ENCODE assay signal across 17 mouse cellular contexts in genomic region chr7:127270256-127270655, GRCm38 (mm10). TPM values are rescaled to one million over a fixed set of nuclear protein-coding genes. Genes with fewer than 3 reads are reported as not detected.
DNase-seq lines count a peak whose midpoint lies in the region; ATAC-seq and TF ChIP-seq lines count a peak whose summit lies in the region.
"Had no signal": no experiment of that assay in that cellular context is flagged by ENCODE, and none has a peak within 500 bp of the region (broad histone marks: within the 10 kb centered on the region; RNA-seq: fewer than 3 reads in every experiment).

No protein-coding gene starts in this region.

- no peak overlapping the region for H3K4me3 ChIP-seq in liver, embryonic 13.5 days (replicated peaks)
- H3K4me3 ChIP-seq in liver, postnatal 0 days (ENCODE audit: low read depth, low read length): no peak overlapping the region
- H3K4me3 ChIP-seq in stomach, postnatal 0 days (ENCODE audit: low read depth, low read length): no peak overlapping the region
- H3K4me3 ChIP-seq: heart, embryonic 13.5 days; hindbrain, embryonic 10.5 days had no signal

- intact Hi-C loops in heart, postnatal 25 days (cut with DNase I): no loop called here

- H3K9me3 ChIP-seq in liver, embryonic 13.5 days (replicated peaks): no peaks in the 10 kb centered on the region
- H3K9me3 ChIP-seq in liver, postnatal 0 days (ENCODE audit: low read length): peaks cover 6% of the 10 kb centered on the region; the same call in 1 of the 2 replicates
- H3K9me3 ChIP-seq in stomach, postnatal 0 days (ENCODE audit: control insufficient read depth, low read length): no peaks in the 10 kb centered on the region
- H3K9me3 ChIP-seq: heart, embryonic 13.5 days had no signal

- whole genome bisulfite sequencing in liver, embryonic 13.5 days (ENCODE audit: insufficient replicate concordance): 59% methylated on average over 2 of the region's 2 CpGs
- 58% methylated on average over 2 of the region's 2 CpGs for WGBS in liver, postnatal 0 days (ENCODE audit: insufficient replicate concordance)
- WGBS in stomach, postnatal 0 days: 70% methylated on average over 2 of the region's 2 CpGs

- TF ChIP-seq EP300 in liver, postnatal 0 days (IDR thresholded peaks at IDR 0.05; ENCODE audit: low read depth): 0 out of 2 replicates have a peak, but pooled peaks have one; percentile 11
- TF ChIP-seq EP300 in stomach, postnatal 0 days (optimal IDR thresholded peaks at IDR 0.05): no peak

- H3K4me1 ChIP-seq in liver, embryonic 13.5 days (replicated peaks): peaks cover 45% of the 10 kb centered on the region
- H3K4me1 ChIP-seq in liver, postnatal 0 days (ENCODE audit: insufficient read depth): peaks cover 11% of the 10 kb centered on the region; the same call in 1 of the 2 replicates
- H3K4me1 ChIP-seq in stomach, postnatal 0 days (replicated peaks; ENCODE audit: control insufficient read depth, insufficient read depth): no peaks in the 10 kb centered on the region

- DNase-seq in liver, embryonic 13.5 days: no peak
- DNase-seq in liver (no peak), NIH3T3 (ENCODE audit: low read depth) (peak; percentile 51)
- peak; percentile 29 for DNase-seq in liver, postnatal 0 days
- no peak for DNase-seq in stomach, postnatal 0 days (ENCODE audit: low spot score)
- DNase-seq in heart, postnatal 25 days (ENCODE audit: low spot score): no peak
- no peak for DNase-seq in right cerebral cortex, adult 2 months (ENCODE audit: low spot score in 2 of 2)
- DNase-seq: cerebellum, adult 18-20 months; kidney, postnatal 36 days; left cerebral cortex, postnatal 4 days; lung, adult 18-20 months; retina, postnatal 1 day; thymus, postnatal 4 days had no signal

- H3K27ac ChIP-seq in liver, embryonic 13.5 days: no peak overlapping the region
- H3K27ac ChIP-seq in liver, postnatal 0 days (ENCODE audit: low read depth): peak overlapping the region; percentile 73
- no peak overlapping the region; the same call in 1 of the 2 replicates for H3K27ac ChIP-seq in stomach, postnatal 0 days (replicated peaks)
- H3K27ac ChIP-seq: heart, embryonic 13.5 days; hindbrain, embryonic 10.5 days had no signal

- TF ChIP-seq CTCF in liver, postnatal 0 days (IDR thresholded peaks at IDR 0.05; ENCODE audit: low read depth): no peak
- TF ChIP-seq CTCF in stomach, postnatal 0 days (IDR thresholded peaks at IDR 0.05; ENCODE audit: low read depth): no peak

- H3K27me3 ChIP-seq in liver, embryonic 13.5 days: no peaks in the 10 kb centered on the region
- H3K27me3 ChIP-seq in liver, postnatal 0 days (ENCODE audit: insufficient read depth, low read length): no peaks in the 10 kb centered on the region
- H3K27me3 ChIP-seq in stomach, postnatal 0 days (ENCODE audit: control insufficient read depth, insufficient read depth, low read length): no peaks in the 10 kb centered on the region
- H3K27me3 ChIP-seq: heart, embryonic 13.5 days had no signal

- H3K4me2 ChIP-seq in liver, embryonic 13.5 days: 0 out of 2 replicates have a peak overlapping the region, but pooled peaks have one; percentile 85
- peak overlapping the region; percentile 96; the same call in 1 of the 2 replicates for H3K4me2 ChIP-seq in liver, postnatal 0 days (ENCODE audit: low read depth, low read length)
- no peak overlapping the region for H3K4me2 ChIP-seq in stomach, postnatal 0 days (replicated peaks; ENCODE audit: low read depth)
- H3K4me2 ChIP-seq: heart, embryonic 13.5 days had no signal

- H3K9ac ChIP-seq in liver, embryonic 13.5 days: no peak overlapping the region
- H3K9ac ChIP-seq in liver, postnatal 0 days (replicated peaks): no peak overlapping the region
- H3K9ac ChIP-seq in stomach, postnatal 0 days (ENCODE audit: low read length): no peak overlapping the region
- H3K9ac ChIP-seq: heart, embryonic 13.5 days had no signal

- ATAC-seq in liver, embryonic 13.5 days (ENCODE audit: low read depth): no peak
- peak; percentile 14; the same call in 1 of the 2 replicates for ATAC-seq in liver, postnatal 0 days
- 0 out of 2 replicates have a peak, but pooled peaks have one; percentile 22 for ATAC-seq in stomach, postnatal 0 days (ENCODE audit: low FRiP score, low TSS enrichment)
- ATAC-seq: activated CD4-positive, CD25-positive, alpha-beta regulatory T cell, adult 4 months; inflammation-experienced regulatory T-cells, adult 6 months had no signal

- H3K36me3 ChIP-seq in liver, embryonic 13.5 days: peaks cover 42% of the 10 kb centered on the region
- H3K36me3 ChIP-seq in liver, postnatal 0 days (replicated peaks; ENCODE audit: insufficient read depth, low read length): peaks cover 9% of the 10 kb centered on the region
- peaks cover 7% of the 10 kb centered on the region; the same call in 1 of the 2 replicates for H3K36me3 ChIP-seq in stomach, postnatal 0 days (ENCODE audit: control insufficient read depth, insufficient read depth, low read length)

RNA-seq across cellular contexts. Expression of gene Sephs2, which starts 3.6 kb away (rescaled TPM):
- polyA plus RNA-seq in liver, embryonic 13.5 days (2015; fragmentation: Nextera tagmentation; extraction: Ambion mirVana): 138 and 169 TPM in 2 replicates
- 712 and 714 TPM in 2 replicates for polyA plus RNA-seq in liver, postnatal 0 days (2015; fragmentation: Nextera tagmentation; extraction: Ambion mirVana)
- polyA plus RNA-seq in stomach, postnatal 0 days (2015; fragmentation: Nextera tagmentation; extraction: Ambion mirVana): 113 and 115 TPM in 2 replicates
- 10 to 100 TPM; 27.8 to 30.0 TPM for total RNA-seq in heart, postnatal 25 days (2021)

RNA-seq across cellular contexts. Expression of gene Dctpp1, which starts 9.7 kb away (rescaled TPM):
- polyA plus RNA-seq in liver, embryonic 13.5 days (2015; fragmentation: Nextera tagmentation; extraction: Ambion mirVana): 134 and 136 TPM in 2 replicates
- polyA plus RNA-seq in liver, postnatal 0 days (2015; fragmentation: Nextera tagmentation; extraction: Ambion mirVana): 96.8 and 107 TPM in 2 replicates
- 79.8 and 84.5 TPM in 2 replicates for polyA plus RNA-seq in stomach, postnatal 0 days (2015; fragmentation: Nextera tagmentation; extraction: Ambion mirVana)
- 10 to 100 TPM; 46.7 to 47.5 TPM for total RNA-seq in heart, postnatal 25 days (2021)

RNA-seq across cellular contexts. Expression of gene Itgal, which starts 25.8 kb away (rescaled TPM):
- 4.1 and 5.2 TPM in 2 replicates for polyA plus RNA-seq in liver, embryonic 13.5 days (2015; fragmentation: Nextera tagmentation; extraction: Ambion mirVana)
- 5.9 and 6.8 TPM in 2 replicates for polyA plus RNA-seq in liver, postnatal 0 days (2015; fragmentation: Nextera tagmentation; extraction: Ambion mirVana)
- 0.80 and 1.1 TPM in 2 replicates for polyA plus RNA-seq in stomach, postnatal 0 days (2015; fragmentation: Nextera tagmentation; extraction: Ambion mirVana)
- 1 to 10 TPM; 1.2 to 2.0 TPM for total RNA-seq in heart, postnatal 25 days (2021)

RNA-seq across cellular contexts. Expression of gene Zfp771, which starts 26.2 kb away (rescaled TPM):
- 19.0 and 20.6 TPM in 2 replicates for polyA plus RNA-seq in liver, embryonic 13.5 days (2015; fragmentation: Nextera tagmentation; extraction: Ambion mirVana)
- 15.5 and 17.8 TPM in 2 replicates for polyA plus RNA-seq in liver, postnatal 0 days (2015; fragmentation: Nextera tagmentation; extraction: Ambion mirVana)
- polyA plus RNA-seq in stomach, postnatal 0 days (2015; fragmentation: Nextera tagmentation; extraction: Ambion mirVana): 27.3 and 29.6 TPM in 2 replicates
- 10 to 100 TPM; 17.1 to 20.9 TPM for total RNA-seq in heart, postnatal 25 days (2021)

RNA-seq across cellular contexts. Expression of gene Sept1, which starts 37.3 kb away (rescaled TPM):
- polyA plus RNA-seq in liver, embryonic 13.5 days (2015; fragmentation: Nextera tagmentation; extraction: Ambion mirVana): 9.7 and 9.8 TPM in 2 replicates
- polyA plus RNA-seq in liver, postnatal 0 days (2015; fragmentation: Nextera tagmentation; extraction: Ambion mirVana): 16.7 and 17.3 TPM in 2 replicates
- 7.0 and 7.9 TPM in 2 replicates for polyA plus RNA-seq in stomach, postnatal 0 days (2015; fragmentation: Nextera tagmentation; extraction: Ambion mirVana)
- total RNA-seq in heart, postnatal 25 days (2021): 1 to 10 TPM; 3.2 to 6.7 TPM

Comparison
In these comparisons a context has a peak if more than half of its experiments do, and no peak if none do; other contexts are left out.
1. DNase-seq: peak in NIH3T3 (single experiment) and liver, postnatal 0 days (single experiment); none in liver, embryonic 13.5 days (single experiment), liver (single experiment), stomach, postnatal 0 days (single experiment), heart, postnatal 25 days (single experiment) and right cerebral cortex, adult 2 months (0 of 2).